Mouse (Mus musculus): ENCODE measurements around the gene Scn5a.
A peak's percentile ranks its signal among the peaks of the same experiment; 100 is the strongest.

DNA sequence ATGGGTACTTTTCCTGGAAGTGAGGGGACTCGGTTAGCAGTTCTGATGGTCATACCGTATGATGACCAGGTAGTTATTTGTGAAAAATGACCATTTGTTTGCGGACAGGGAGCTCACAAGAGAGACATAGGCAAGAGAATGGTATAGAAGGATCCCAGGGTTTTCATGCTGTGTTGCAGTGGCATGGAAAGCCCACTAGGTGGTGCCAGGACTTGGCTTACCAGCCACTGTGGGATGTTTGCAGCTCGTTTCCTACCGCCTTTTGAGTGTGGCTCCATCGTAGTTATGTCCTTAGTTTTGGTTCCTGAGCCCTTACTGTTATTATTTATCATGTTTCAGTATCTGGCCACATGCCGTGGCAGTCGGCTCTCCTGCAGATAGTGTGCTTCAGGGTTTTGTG is 118.4 kb downstream of the Scn5a start:
- TF ChIP-seq CTCF (IDR thresholded peaks at IDR 0.05; ENCODE audit: insufficient read depth, low read length) = peak; percentile 95
- TF ChIP-seq POLR2A (IDR thresholded peaks at IDR 0.05; ENCODE audit: borderline replicate concordance, extremely low read depth, low read depth, low read length) = no peak
